Mouse (Mus musculus): ENCODE measurements around the gene Xpo5. TPM values are rescaled to one million over a fixed set of nuclear protein-coding genes. Genes with fewer than 3 reads are reported as not detected.

Xpo5 gene
- polyA plus RNA-seq, 1 experiment from 2014 or later, result 67.1 TPM

DNA sequence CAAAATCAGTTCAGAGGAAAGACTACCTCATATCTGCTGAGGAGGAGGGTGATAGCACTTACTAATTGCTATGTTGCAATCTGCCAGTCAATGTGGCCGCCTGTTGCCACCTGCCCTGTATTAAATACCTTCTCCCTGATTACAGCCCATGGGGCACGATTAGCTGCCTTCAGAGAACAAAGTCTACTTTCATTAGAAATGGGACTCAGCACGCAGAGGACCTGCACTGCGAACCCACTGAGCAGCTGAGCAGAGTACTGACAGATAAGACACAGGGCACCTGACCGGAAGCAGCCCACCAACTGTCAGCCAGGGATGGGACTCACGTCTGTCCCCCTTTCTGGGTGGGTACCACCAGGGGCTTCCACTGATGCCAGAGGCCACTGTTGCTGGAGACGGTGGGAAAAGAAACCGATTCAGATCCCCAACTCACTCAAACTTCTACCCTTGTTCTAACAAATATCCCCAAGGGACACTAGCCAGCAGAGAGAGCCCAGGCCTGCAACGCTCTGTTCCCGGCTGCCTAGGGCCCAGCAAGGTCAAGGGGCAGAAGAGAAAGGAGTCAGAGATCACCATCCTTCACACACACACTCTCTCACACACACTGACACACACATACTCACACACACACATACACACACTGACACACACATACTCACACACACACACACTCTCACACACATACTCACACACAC, 65.6 kb downstream of the Xpo5 start:
- DNase-seq (ENCODE audit: low spot score), result no peak
- Histone ChIP-seq H3K27ac (replicated peaks) (no peak overlapping the region), H3K36me3 (peaks cover 100% of the 10 kb centered on the region), H3K4me3 (no peak overlapping the region), H3K27me3 (ENCODE audit: low read depth, poor library complexity, severe bottlenecking) (no peaks in the 10 kb centered on the region), H3K4me1 (peaks cover 4% of the 10 kb centered on the region; the same call in 1 of the 2 replicates), H3K9me3 (replicated peaks) (no peaks in the 10 kb centered on the region)
- WGBS, result 87% methylated on average over 10 of the region's 10 CpGs

GRCm38 (mm10) chr17:46269771-46270534, 67.4 kb downstream of the Xpo5 start:
- Histone ChIP-seq H3K36me3 (peaks cover 98% of the 10 kb centered on the region), H3K27ac (replicated peaks) (no peak overlapping the region), H3K4me3 (no peak overlapping the region), H3K27me3 (ENCODE audit: low read depth, poor library complexity, severe bottlenecking) (no peaks in the 10 kb centered on the region), H3K9me3 (replicated peaks) (no peaks in the 10 kb centered on the region), H3K4me1 (peaks cover 4% of the 10 kb centered on the region; the same call in 1 of the 2 replicates)
- no peak for DNase-seq (ENCODE audit: low spot score)
- WGBS, result 91% methylated on average over 19 of the region's 19 CpGs

DNA sequence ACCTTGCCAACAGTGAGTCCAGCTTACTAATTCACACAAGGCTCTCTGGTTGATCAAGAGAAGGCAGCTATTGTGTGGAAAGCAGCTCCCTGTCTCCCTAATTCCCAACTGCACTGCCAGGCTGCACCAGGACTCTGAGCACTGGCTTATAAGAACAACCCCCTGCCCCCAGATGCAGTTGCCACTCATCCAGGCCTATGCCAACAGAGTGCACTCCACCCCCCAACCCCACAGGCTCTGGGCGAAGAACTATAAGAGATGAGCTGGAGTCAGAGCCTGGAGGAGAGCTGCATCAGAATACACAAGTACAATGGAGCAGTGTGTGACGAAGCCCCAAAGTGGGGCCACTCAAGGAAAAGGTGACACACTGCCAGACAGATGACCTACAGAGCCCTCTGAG, 69.5 kb downstream of the Xpo5 start:
- no peak overlapping the region for H3K4me3 ChIP-seq
- DNase-seq (ENCODE audit: low spot score), result no peak
- H3K9me3 ChIP-seq (replicated peaks), result no peaks in the 10 kb centered on the region
- no peaks in the 10 kb centered on the region for H3K27me3 ChIP-seq (ENCODE audit: low read depth, poor library complexity, severe bottlenecking)
- H3K36me3 ChIP-seq, result peaks cover 96% of the 10 kb centered on the region
- H3K27ac ChIP-seq (replicated peaks), result no peak overlapping the region; the same call in 1 of the 2 replicates
- no peaks in the 10 kb centered on the region for H3K4me1 ChIP-seq
- WGBS, result 93% methylated on average over 2 of the region's 2 CpGs

GRCm38 (mm10) chr17:46272675-46273074, 70.1 kb downstream of the Xpo5 start:
- H3K27ac ChIP-seq (replicated peaks), result no peak overlapping the region
- H3K27me3 ChIP-seq (ENCODE audit: low read depth, poor library complexity, severe bottlenecking), result no peaks in the 10 kb centered on the region
- peaks cover 96% of the 10 kb centered on the region for H3K36me3 ChIP-seq
- DNase-seq (ENCODE audit: low spot score), result no peak
- 93% methylated on average over 5 of the region's 5 CpGs for WGBS
- H3K4me1 ChIP-seq, result no peaks in the 10 kb centered on the region
- no peaks in the 10 kb centered on the region for H3K9me3 ChIP-seq (replicated peaks)
- no peak overlapping the region for H3K4me3 ChIP-seq

DNA sequence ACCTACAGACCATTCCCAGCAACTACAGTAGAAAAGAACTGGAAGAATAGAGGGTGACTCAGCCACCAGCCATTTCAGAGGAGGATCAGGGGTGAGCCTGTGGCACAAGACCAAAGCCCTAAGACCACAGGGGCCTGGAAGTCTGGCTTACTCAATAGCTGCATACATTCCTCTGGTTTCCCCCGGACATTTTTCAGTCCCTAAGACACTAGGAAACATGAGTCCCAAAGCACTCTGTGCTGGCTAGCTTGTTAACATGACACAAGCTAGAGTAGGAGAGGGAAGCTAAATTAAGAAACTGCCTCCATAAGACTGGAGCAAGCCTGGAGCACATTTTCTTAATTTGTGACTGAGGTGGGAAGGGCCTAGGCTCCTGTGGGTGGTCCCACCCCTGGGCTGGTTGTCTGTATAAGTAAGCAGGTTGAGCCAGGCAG, 71.2 kb downstream of the Xpo5 start:
- WGBS, result 76% methylated on average over 1 of the region's 1 CpGs
- Histone ChIP-seq H3K27me3 (ENCODE audit: low read depth, poor library complexity, severe bottlenecking) (no peaks in the 10 kb centered on the region), H3K36me3 (peaks cover 96% of the 10 kb centered on the region), H3K9me3 (replicated peaks) (no peaks in the 10 kb centered on the region), H3K27ac (replicated peaks) (no peak overlapping the region), H3K4me1 (no peaks in the 10 kb centered on the region), H3K4me3 (no peak overlapping the region)
- no peak for DNase-seq (ENCODE audit: low spot score)

DNA sequence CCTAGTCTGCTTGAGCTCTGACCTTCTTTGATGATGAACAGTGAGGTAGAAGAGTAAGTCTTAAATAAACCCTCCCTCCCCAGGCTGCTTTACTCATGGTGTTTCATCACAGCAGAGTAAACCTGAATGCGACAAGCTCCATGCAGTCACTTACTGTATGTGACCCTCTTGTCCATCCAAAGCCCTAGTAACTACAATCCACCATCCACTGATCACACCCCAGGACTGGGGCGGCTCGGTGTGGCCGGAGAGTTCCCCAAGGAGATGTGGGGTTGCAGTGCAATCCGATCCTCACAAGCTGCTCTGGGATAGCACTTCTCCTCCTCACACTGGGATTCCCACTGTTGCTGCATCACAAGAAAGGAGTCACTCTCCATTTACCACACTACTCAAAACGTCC, 71.9 kb downstream of the Xpo5 start:
- DNase-seq (ENCODE audit: low spot score), result no peak
- Histone ChIP-seq H3K4me1 (no peaks in the 10 kb centered on the region), H3K27me3 (ENCODE audit: low read depth, poor library complexity, severe bottlenecking) (no peaks in the 10 kb centered on the region), H3K4me3 (no peak overlapping the region), H3K36me3 (peaks cover 96% of the 10 kb centered on the region), H3K9me3 (replicated peaks) (no peaks in the 10 kb centered on the region), H3K27ac (replicated peaks) (no peak overlapping the region)
- WGBS, result 74% methylated on average over 6 of the region's 6 CpGs

DNA sequence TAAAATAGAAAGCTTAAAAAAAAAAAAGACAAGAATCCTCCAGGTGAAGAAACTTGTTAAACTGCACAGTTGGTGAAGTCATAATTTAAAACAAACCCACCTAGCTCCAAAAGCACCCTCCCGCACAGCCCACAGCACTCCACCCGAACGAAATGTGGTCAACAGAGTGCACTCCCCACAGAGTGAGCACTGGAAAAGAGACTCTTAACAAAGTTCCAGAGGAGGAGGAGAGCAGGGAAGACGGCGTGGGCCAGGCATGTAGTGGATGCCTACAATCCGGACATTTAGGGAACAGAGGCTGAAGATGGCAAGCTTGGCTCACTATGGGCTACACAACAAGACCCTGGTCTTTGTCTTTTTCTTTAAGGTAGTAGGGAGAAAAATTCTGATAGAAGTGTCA, 72.5 kb downstream of the Xpo5 start:
- H3K36me3 ChIP-seq, result peaks cover 96% of the 10 kb centered on the region
- no peaks in the 10 kb centered on the region for H3K27me3 ChIP-seq (ENCODE audit: low read depth, poor library complexity, severe bottlenecking)
- no peak overlapping the region for H3K27ac ChIP-seq (replicated peaks)
- no peaks in the 10 kb centered on the region for H3K4me1 ChIP-seq
- H3K4me3 ChIP-seq, result no peak overlapping the region
- DNase-seq (ENCODE audit: low spot score), result no peak
- H3K9me3 ChIP-seq (replicated peaks), result no peaks in the 10 kb centered on the region
- WGBS, result 86% methylated on average over 6 of the region's 6 CpGs

DNA sequence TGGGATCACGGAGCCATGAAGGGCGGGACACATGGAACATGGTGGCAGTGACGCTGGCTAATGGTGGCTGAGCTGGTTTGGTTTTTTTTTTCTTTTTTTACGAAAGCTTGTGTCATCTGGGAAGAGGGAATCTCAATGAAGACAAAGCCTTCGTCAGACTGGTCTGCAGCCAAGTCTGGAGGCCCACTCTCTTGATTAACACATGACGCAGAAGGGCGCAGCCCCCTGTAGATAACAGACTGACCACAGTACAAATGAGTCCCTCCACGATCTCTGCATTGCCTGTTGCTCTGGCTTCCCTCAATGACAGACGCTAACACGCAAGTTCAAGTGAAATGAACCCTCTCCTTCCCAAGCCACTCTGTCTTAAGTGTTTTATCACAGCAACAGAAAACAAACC, 72.9 kb downstream of the Xpo5 start:
- H3K27ac ChIP-seq (replicated peaks), result no peak overlapping the region
- H3K4me3 ChIP-seq, result no peak overlapping the region
- DNase-seq (ENCODE audit: low spot score), result no peak
- no peaks in the 10 kb centered on the region for H3K9me3 ChIP-seq (replicated peaks)
- WGBS, result 91% methylated on average over 10 of the region's 10 CpGs
- H3K4me1 ChIP-seq, result no peaks in the 10 kb centered on the region
- H3K36me3 ChIP-seq, result peaks cover 96% of the 10 kb centered on the region
- H3K27me3 ChIP-seq (ENCODE audit: low read depth, poor library complexity, severe bottlenecking), result no peaks in the 10 kb centered on the region

- no peak overlapping the region for H3K27ac ChIP-seq (replicated peaks)
- H3K4me1 ChIP-seq, result peaks cover 19% of the 10 kb centered on the region
- peaks cover 82% of the 10 kb centered on the region for H3K36me3 ChIP-seq
- no peak overlapping the region for H3K4me3 ChIP-seq
- no peaks in the 10 kb centered on the region for H3K9me3 ChIP-seq (replicated peaks)
- no peaks in the 10 kb centered on the region for H3K27me3 ChIP-seq (ENCODE audit: low read depth, poor library complexity, severe bottlenecking)
- DNase-seq (ENCODE audit: low spot score), result no peak
- WGBS, result 77% methylated on average over 4 of the region's 4 CpGs
Measured at GRCm38 (mm10) chr17:46277586-46277985, 75.0 kb downstream of the Xpo5 start.

- no peak for DNase-seq (ENCODE audit: low spot score)
- H3K4me1 ChIP-seq, result peaks cover 22% of the 10 kb centered on the region
- no peaks in the 10 kb centered on the region for H3K9me3 ChIP-seq (replicated peaks)
- H3K36me3 ChIP-seq, result peaks cover 76% of the 10 kb centered on the region
- H3K27me3 ChIP-seq (ENCODE audit: low read depth, poor library complexity, severe bottlenecking), result no peaks in the 10 kb centered on the region
- H3K27ac ChIP-seq (replicated peaks), result no peak overlapping the region
- WGBS, result 86% methylated on average over 12 of the region's 12 CpGs
- no peak overlapping the region for H3K4me3 ChIP-seq
Measured at GRCm38 (mm10) chr17:46278011-46278765, 75.6 kb downstream of the Xpo5 start.

DNA sequence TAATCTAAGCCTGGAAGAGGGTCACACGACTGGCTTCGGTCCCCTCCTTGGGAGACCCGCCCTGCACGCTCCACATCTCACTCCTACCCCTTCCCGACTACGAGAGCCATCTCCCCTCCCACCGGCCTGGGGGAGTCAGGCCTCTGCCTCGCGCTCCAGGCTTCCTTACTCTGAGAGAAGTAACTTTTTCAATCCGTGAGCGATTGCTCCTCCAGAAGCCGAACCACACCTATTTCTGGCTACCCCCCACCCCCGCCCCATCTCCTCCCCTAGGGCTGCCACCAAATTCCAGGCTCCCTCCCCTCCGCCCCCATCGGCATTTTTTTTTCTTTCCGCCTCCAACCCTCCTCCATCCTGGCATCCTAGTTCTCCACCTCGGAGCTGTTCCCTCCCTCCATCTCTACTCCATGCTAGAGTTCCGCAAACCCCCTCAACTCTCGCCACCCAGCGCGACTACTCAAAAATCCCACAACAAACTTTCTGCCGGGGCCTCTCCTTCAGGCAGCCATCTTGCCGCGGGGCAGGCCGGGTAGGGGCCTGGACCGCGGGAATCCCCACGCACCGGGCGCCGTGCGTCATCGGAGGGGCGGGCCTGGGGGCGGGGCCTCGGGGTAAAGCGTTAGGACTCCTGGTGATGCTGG, 80.0 kb downstream of the Xpo5 start, which contains the start of gene Tjap1:
Tjap1 (minus strand) TSS at position 544 of the 641 bp plus-strand sequence.
- H3K9me3 ChIP-seq (replicated peaks), result no peaks in the 10 kb centered on the region
- H3K36me3 ChIP-seq, result peaks cover 35% of the 10 kb centered on the region
- peak within 1 kb of the TSS; percentile 76 for H3K4me3 ChIP-seq
- H3K27ac ChIP-seq (replicated peaks), result peak within 1 kb of the TSS; percentile 92
- H3K4me1 ChIP-seq, result peaks cover 31% of the 10 kb centered on the region
- under 1% methylated on average over 37 of the region's 37 CpGs for WGBS
- peak; percentile 92 for DNase-seq (ENCODE audit: low spot score)
- H3K27me3 ChIP-seq (ENCODE audit: low read depth, poor library complexity, severe bottlenecking), result no peaks in the 10 kb centered on the region

DNA sequence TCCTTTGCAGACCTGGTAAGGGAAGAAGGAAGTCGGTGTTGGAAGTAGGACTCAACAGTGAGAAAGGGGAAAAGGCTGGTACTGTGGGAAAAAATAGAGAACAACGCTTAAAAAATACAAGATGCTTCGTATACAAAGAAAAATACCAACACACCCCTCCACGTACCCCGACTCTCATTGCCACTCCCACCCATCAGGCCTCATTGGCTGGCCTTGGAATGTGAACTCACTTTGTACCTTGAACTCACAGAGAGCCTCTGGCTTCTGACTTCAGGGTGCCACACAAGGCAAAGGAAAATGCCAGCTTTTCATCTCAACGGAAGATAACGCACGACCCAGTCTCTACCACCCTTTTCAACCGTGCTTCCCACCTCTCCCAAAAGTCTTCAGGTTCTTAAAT, 80.6 kb downstream of the Xpo5 start:
- 21% methylated on average over 9 of the region's 9 CpGs for WGBS
- Histone ChIP-seq H3K4me1 (peaks cover 35% of the 10 kb centered on the region), H3K36me3 (peaks cover 30% of the 10 kb centered on the region), H3K4me3 (peak overlapping the region; percentile 76), H3K27ac (replicated peaks) (peak overlapping the region; percentile 92), H3K9me3 (replicated peaks) (no peaks in the 10 kb centered on the region), H3K27me3 (ENCODE audit: low read depth, poor library complexity, severe bottlenecking) (no peaks in the 10 kb centered on the region)
- DNase-seq (ENCODE audit: low spot score), result no peak
